Mouse (Mus musculus) frontal cortex, adult (tissue): Measurements from ENCODE around the gene Hspbp1.

Experiments
- ATAC-seq: cut with Nextera tagmentation; 2 replicates; pipeline ENCODE4 v1.9.2; 2017; ENCODE audit warnings: mild to moderate bottlenecking, moderate library complexity, mixed read lengths; ENCODE audit not compliant: low TSS enrichment

Gene Hspbp1

DNA sequence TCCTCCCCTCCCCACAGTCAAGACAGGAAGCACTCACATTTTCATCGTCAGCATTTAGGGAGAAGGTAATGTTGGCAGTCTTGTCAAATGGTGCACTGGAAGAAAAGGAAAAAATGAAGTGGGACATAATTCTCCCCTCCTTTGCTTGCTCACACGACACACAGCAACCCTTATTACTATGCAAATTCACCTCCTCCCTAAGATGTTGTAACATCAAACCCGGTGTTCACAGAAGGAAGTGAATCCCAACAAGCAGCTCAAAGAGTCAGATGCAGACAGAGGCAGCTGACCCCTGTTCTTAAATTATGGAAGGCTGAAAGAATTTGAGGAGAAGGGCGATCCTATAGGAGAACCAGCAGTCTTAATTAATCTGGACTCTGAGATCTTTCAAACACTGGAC, 48.7 kb downstream of the Hspbp1 start:
- no peak for ATAC-seq

DNA sequence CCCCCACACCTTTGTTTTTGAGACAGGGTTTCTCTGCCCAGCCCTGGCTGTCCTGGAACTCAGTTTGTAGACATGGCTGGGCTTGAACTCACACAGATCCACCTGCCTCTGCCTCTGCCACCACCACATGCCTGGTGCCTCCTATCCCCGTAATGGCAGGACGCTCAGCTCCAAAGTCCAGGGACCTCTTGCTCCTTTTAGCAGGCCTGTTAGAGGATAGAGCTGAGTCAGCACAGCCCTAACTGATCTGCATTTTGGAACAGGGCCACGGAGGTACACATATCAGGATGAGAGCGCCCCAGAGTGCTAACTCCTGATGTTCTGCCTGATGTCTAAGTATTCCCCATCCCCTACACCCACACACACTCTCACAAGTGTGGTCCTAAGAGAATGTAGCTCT, 53.8 kb downstream of the Hspbp1 start, which contains the start of gene Tmem86b:
TSS of gene Tmem86b (minus strand) at position 392 of the 400 bp plus-strand sequence.
- ATAC-seq: no peak

DNA sequence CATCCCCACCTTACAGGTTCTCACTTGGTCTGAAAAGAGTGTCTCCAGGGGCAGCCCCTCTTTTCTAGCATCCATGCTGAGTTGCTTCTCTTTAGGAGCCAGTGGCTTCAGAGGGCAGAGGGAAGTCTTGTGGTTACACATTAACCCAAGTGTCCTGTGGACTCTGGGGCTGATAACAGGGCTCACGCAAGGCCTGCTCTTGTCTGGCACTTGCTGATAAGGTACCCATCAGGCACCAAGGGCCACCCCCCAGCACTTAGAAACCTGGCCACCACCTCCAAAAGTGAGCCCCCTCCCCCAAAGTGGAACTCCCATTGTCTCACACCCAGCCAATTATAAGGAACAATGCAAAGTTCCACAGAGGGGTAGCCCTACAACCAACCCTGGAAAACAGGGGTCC, 54.7 kb downstream of the Hspbp1 start:
- ATAC-seq: no peak

DNA sequence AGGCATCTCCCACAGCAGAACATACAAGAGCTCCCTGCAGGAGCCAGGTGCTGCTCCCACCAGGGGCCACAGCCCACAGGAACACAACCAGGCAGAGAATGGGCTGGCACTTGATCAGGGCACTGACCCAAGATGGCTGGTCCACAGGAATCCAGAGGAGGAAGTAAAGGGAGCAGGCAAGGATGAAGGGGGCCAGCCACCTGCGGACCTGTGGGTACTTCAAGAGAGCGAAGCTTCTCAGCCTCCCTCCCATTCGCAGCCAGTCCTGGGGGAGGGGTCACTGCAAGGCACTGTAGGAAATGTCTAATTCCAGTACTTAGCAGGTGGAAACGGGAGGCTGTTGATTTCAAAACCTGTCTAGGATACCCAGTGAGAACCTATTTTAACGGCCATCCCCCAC, 55.3 kb downstream of the Hspbp1 start:
- ATAC-seq: no peak

DNA sequence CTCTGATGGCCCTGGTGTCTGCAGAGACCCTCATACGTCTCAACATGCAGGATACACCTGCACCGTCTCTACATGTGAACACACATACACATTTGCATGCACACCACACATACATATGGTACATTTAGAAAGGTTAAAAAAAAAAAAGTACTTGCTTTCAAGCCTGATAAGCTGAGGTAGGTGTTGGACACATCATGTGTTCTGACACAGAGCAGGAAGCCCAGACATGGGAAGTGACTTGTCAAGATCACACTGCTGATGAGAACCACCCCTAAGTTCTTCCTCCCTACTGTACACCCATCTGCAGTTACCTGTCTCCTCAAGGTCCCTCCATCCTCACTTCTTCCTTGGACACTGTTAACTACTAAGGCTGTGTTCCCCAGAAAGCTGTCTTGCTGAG, 58.9 kb downstream of the Hspbp1 start:
- ATAC-seq: no peak

DNA sequence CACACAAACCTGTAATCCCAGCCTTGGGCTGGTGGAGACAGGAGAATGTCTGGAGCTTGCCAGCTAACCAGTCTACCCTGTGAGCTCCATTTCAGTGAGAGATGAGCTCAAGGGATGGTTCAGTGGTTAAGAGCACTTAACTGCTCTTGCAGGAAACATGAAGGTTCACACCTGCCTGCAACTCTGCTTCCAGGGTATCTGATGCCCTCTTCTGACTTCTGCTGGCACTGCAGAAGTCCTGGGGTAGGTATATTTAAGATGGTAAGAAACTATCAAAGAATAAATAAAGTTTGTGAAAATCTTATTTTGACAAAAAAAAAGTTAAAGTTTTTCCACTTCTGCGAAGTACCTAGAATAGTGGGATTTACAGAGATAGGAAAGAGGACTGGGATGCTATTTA, 60.5 kb downstream of the Hspbp1 start:
- ATAC-seq: no peak

- ATAC-seq: no peak
These were observed 61.2 kb downstream of the Hspbp1 start for GRCm38 (mm10) chr7:4623544-4624189.

DNA sequence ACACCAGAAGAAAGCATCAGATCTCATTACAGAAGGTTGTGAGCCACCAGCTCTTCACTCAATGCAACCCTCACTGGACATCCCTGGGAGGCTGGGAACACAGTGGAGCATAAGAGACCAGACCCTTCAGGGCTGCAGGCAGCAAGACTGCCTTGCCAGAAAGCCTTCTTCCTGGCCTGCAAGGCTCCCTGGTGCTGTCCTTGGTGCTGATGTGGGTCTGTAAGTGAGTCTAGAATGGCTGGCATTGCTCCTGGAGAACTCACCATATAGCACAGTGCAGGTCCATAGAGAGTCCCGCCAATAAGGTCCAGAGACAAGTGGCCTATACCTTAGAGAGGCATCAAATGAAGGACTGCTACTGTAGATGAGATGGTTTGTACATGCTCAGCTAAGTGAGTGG, 64.9 kb downstream of the Hspbp1 start:
- no peak for ATAC-seq

DNA sequence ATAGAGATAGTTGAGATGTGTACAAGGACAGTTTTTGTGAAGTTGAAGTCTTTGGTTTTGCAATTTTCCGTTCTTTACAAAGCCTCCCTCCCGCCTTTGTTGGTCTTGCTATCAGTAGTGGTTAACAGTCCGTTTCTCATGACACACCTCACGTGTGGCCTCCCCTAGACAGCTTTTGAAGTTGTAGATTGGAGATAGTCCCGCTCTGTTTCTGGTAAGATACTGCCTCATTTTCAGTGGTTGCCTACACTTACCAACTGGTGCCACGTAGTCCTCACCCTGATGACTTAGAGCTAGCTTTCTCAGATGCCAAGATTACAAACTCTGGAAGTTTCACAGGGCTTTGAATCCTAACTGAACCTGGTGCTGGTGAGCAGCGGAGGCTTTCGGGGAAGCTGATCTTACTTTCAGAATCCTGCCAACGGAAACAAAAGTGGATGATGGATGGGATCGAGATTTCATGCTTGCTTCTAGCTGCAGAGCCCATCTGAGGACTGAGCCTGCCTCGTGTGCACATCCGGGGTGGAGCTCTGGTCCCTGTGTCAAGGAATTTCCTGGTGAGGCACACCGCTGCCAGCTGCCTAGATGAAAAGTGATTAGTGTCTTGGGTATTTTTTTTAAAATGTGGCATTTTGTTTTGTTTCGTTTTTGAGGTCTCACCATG, 71.0 kb downstream of the Hspbp1 start:
- ATAC-seq: no peak

DNA sequence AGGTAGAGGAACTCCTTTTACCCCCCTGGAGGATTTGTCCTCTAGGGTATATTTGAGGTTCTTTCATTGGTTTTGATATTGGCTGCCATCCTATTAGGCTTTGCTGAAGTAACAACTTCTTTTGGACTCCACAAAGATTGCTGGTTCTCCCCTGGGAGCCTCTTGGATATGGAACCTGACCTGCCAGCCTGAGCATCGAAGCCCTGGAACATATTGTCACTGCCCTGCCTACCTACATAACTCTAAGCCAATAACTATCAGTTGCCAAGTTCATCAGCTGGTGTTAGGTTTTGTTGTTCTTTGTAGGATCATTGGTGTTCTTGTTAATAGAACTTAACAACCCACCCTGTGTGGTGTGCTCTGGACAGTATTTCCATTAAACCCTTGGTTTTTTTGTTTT, 71.9 kb downstream of the Hspbp1 start:
- ATAC-seq: no peak

- no peak for ATAC-seq
These were observed 72.5 kb downstream of the Hspbp1 start for GRCm38 (mm10) chr7:4612386-4612785.

GRCm38 (mm10) chr7:4611921-4612341, 72.9 kb downstream of the Hspbp1 start:
- ATAC-seq: no peak

DNA sequence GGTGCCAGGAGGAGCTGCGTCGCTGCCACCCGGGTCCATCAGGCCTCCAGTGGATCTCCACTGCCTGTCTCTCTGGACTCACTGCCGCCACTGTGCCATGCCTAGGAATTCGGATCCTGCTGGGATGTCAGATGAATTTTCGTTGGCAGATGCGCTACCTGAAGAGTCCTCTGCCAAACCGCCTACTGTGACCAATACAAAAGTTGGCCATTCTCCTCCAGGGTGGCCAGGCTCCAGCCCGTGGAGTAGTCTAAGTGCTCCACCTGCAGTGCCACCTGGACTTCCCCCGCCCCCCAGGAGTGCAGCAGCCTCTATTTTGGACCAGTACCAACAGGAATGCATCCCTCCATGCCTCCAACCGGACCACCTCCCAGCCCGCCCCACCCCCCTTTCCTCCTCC, 73.4 kb downstream of the Hspbp1 start:
- ATAC-seq: no peak
